Mouse (Mus musculus): ENCODE measurements around the gene Lrrk1.

- TF ChIP-seq GATA1 (IDR thresholded peaks at IDR 0.05; ENCODE audit: borderline replicate concordance, low read length) (no peak), FLI1 (IDR thresholded peaks at IDR 0.05; ENCODE audit: low read length) (no peak)
These were observed 22.2 kb downstream of the Lrrk1 start, which contains the start of gene Gm10974 for GRCm38 (mm10) chr7:66365904-66366303.

Data from megakaryocyte, embryonic 14.5 days (primary cell).